Mouse (Mus musculus) forebrain, embryonic 10.5 days (tissue): ENCODE data around the gene Olfr764-ps1. TPM values are rescaled to one million over a fixed set of nuclear protein-coding genes. Genes with fewer than 3 reads are reported as not detected.
"Not testable (repeated sequence)": the region's sequence is repeated elsewhere in the genome, so short reads cannot be mapped to it uniquely, and the experiment has no call there.

Experiments
- DNase-seq: peaks from one replicate; pipeline ENCODE4 v3.0.0-alpha.2; 2017; ENCODE audit warnings: low spot score; ENCODE audit errors: extremely low spot score
- H3K27ac ChIP-seq: fragments of 300-500 bp; sonication (generic); 2 replicates; pipeline ENCODE4 v1.5.1; 2016; ENCODE audit warnings: mild to moderate bottlenecking
- H3K27me3 ChIP-seq: fragments of 300-500 bp; sonication (generic); 2 replicates; pipeline ENCODE4 v1.6.1; 2016; ENCODE audit warnings: mild to moderate bottlenecking; ENCODE audit not compliant: poor library complexity, severe bottlenecking
- H3K36me3 ChIP-seq: fragments of 300-500 bp; sonication (generic); replicated peaks from 2 replicates; pipeline ENCODE4 v1.6.1; 2016; ENCODE audit warnings: mild to moderate bottlenecking, moderate library complexity
- H3K4me1 ChIP-seq: fragments of 300-500 bp; sonication (generic); 2 replicates; pipeline ENCODE4 v1.6.1; 2016
- H3K4me3 ChIP-seq: fragments of 300-500 bp; sonication (generic); 2 replicates; pipeline ENCODE4 v1.5.1; 2016; ENCODE audit warnings: mild to moderate bottlenecking, moderate library complexity
- H3K9me3 ChIP-seq: fragments of 300-500 bp; sonication (generic); 2 replicates; pipeline ENCODE4 v1.6.1; 2016; ENCODE audit warnings: mild to moderate bottlenecking, moderate library complexity
- WGBS: fragments of 180-500 bp; shearing (Covaris S2); methylation state at CpG from one replicate; pipeline ENCODE4 v1.1.7; 2016; 5-methylcytosine and 5-hydroxymethylcytosine counted together
- polyA plus RNA-seq: library from polyadenylated mRNA; unstranded; fragments of >200 nt; fragmentation: Nextera tagmentation; extraction: Ambion mirVana; gene quantifications from 2 replicates; pipeline ENCODE4 v1.2.1, GENCODE M21; 2016

The Olfr764-ps1 gene
- polyA plus RNA-seq, 1 experiment from 2014 or later: not detected

- Histone ChIP-seq H3K4me3 (no peak overlapping the region), H3K27ac (no peak overlapping the region), H3K9me3 (no peaks in the 10 kb centered on the region), H3K4me1 (no peaks in the 10 kb centered on the region), H3K36me3 (no peaks in the 10 kb centered on the region), H3K27me3 (no peaks in the 10 kb centered on the region)
- WGBS: 94% methylated on average over 1 of the region's 1 CpGs
- no peak for DNase-seq
Measured at GRCm38 (mm10) chr10:128995796-128996195, 43.9 kb downstream of the Olfr764-ps1 start.

GRCm38 (mm10) chr10:128990994-128991393 lies 48.7 kb downstream of the Olfr764-ps1 start:
- Histone ChIP-seq H3K36me3 (no peaks in the 10 kb centered on the region), H3K27me3 (no peaks in the 10 kb centered on the region), H3K27ac (no peak overlapping the region), H3K9me3 (no peaks in the 10 kb centered on the region), H3K4me3 (no peak overlapping the region), H3K4me1 (no peaks in the 10 kb centered on the region)
- DNase-seq: no peak

GRCm38 (mm10) chr10:128990129-128990850 lies 49.4 kb downstream of the Olfr764-ps1 start:
- H3K4me1 ChIP-seq, DNase-seq, H3K9me3 ChIP-seq, H3K36me3 ChIP-seq, H3K4me3 ChIP-seq, H3K27me3 ChIP-seq, H3K27ac ChIP-seq: not testable (repeated sequence)
- WGBS: 70% methylated on average over 7 of the region's 10 CpGs

- WGBS: 64% methylated on average over 1 of the region's 1 CpGs
Measured at GRCm38 (mm10) chr10:128989131-128989530, 50.6 kb downstream of the Olfr764-ps1 start, which contains the start of gene Olfr9. Gene Olfr9 (plus strand): TSS chr10:128989431.

More at GRCm38 (mm10) chr10:128989131-128989530, 50.6 kb downstream of the Olfr764-ps1 start, which contains the start of gene Olfr9:
- not testable (repeated sequence) for H3K36me3 ChIP-seq, H3K27ac ChIP-seq, DNase-seq, H3K4me1 ChIP-seq, H3K9me3 ChIP-seq, H3K27me3 ChIP-seq, H3K4me3 ChIP-seq

Other genes with a start within 250 kb of the Olfr764-ps1 start
- 0.24 and 0.44 TPM in 2 replicates for gene Mmp19, start 249.0 kb downstream of the Olfr764-ps1 start, polyA plus RNA-seq
- gene Dnajc14, start 235.8 kb downstream of the Olfr764-ps1 start, polyA plus RNA-seq: 49.4 and 49.9 TPM in 2 replicates
- 19.0 and 19.2 TPM in 2 replicates for gene Tmem198b, start 235.5 kb downstream of the Olfr764-ps1 start, polyA plus RNA-seq
- 247 and 263 TPM in 2 replicates for gene Sarnp, start 222.6 kb downstream of the Olfr764-ps1 start, polyA plus RNA-seq
- gene Ormdl2, start 218.3 kb downstream of the Olfr764-ps1 start, polyA plus RNA-seq: 88.0 and 92.9 TPM in 2 replicates
- gene Gdf11, start 148.2 kb downstream of the Olfr764-ps1 start, polyA plus RNA-seq: 9.7 and 10.7 TPM in 2 replicates
- gene Cd63, start 138.9 kb downstream of the Olfr764-ps1 start, polyA plus RNA-seq: 179 and 184 TPM in 2 replicates
- 11.0 and 12.8 TPM in 2 replicates for gene Rdh5, start 117.0 kb downstream of the Olfr764-ps1 start, polyA plus RNA-seq
- 166 and 178 TPM in 2 replicates for gene Bloc1s1, start 115.9 kb downstream of the Olfr764-ps1 start, polyA plus RNA-seq
- gene Itga7, start 106.1 kb downstream of the Olfr764-ps1 start, polyA plus RNA-seq: 0.15 and 0.36 TPM in 2 replicates
- not detected in 2 replicates for gene Mettl7b, start 78.9 kb downstream of the Olfr764-ps1 start, polyA plus RNA-seq
- not detected in 2 replicates for gene Olfr9, start 50.5 kb downstream of the Olfr764-ps1 start, polyA plus RNA-seq
- gene Olfr763, start 29.1 kb downstream of the Olfr764-ps1 start, polyA plus RNA-seq: not detected in 2 replicates
- gene Olfr765, start 10.1 kb upstream of the Olfr764-ps1 start, polyA plus RNA-seq: not detected in 2 replicates
- not detected in 2 replicates for gene Olfr766-ps1, start 29.1 kb upstream of the Olfr764-ps1 start, polyA plus RNA-seq
- not detected in 2 replicates for gene Olfr767, start 43.0 kb upstream of the Olfr764-ps1 start, polyA plus RNA-seq
- gene Olfr768, start 59.5 kb upstream of the Olfr764-ps1 start, polyA plus RNA-seq: not detected in 2 replicates
- gene Olfr769, start 78.0 kb upstream of the Olfr764-ps1 start, polyA plus RNA-seq: not detected in 2 replicates
- gene Olfr770, start 99.1 kb upstream of the Olfr764-ps1 start, polyA plus RNA-seq: not detected in 2 replicates
- gene Olfr771, start 124.9 kb upstream of the Olfr764-ps1 start, polyA plus RNA-seq: not detected in 2 replicates
- gene Olfr772, start 138.0 kb upstream of the Olfr764-ps1 start, polyA plus RNA-seq: not detected in 2 replicates
- gene Olfr773, start 147.5 kb upstream of the Olfr764-ps1 start, polyA plus RNA-seq: not detected in 2 replicates
- not detected in 2 replicates for gene Olfr774, start 196.3 kb upstream of the Olfr764-ps1 start, polyA plus RNA-seq
- not detected in 2 replicates for gene Olfr775, start 208.5 kb upstream of the Olfr764-ps1 start, polyA plus RNA-seq
- not detected in 2 replicates for gene Olfr776, start 219.2 kb upstream of the Olfr764-ps1 start, polyA plus RNA-seq
- gene Olfr777, start 231.6 kb upstream of the Olfr764-ps1 start, polyA plus RNA-seq: not detected in 2 replicates